Mouse (Mus musculus): ENCODE results near the gene Ces2h.
"Not testable (repeated sequence)": the region's sequence is repeated elsewhere in the genome, so short reads cannot be mapped to it uniquely, and the experiment has no call there.

Gene Ces2h

GRCm38 (mm10) chr8:105000586-105000985, at the start of gene Ces2h:
Gene Ces2h (plus strand): TSS chr8:105000853.
- DNase-seq (ENCODE audit: low spot score in 2 of 2), result no peak

- DNase-seq (ENCODE audit: low spot score in 2 of 2), result peak in 1 of 2 experiments; percentile 24
These were observed 39.1 kb upstream of the Ces2h start, which contains the start of gene Ces2g for GRCm38 (mm10) chr8:104961537-104961961. Gene Ces2g (plus strand): TSS chr8:104961718.

- DNase-seq (ENCODE audit: low spot score in 2 of 2), result no peak
These were observed 38.3 kb upstream of the Ces2h start for GRCm38 (mm10) chr8:104962229-104962901.

- DNase-seq (ENCODE audit: low spot score in 2 of 2), result no peak
These were observed 37.2 kb upstream of the Ces2h start for GRCm38 (mm10) chr8:104963375-104963894.

GRCm38 (mm10) chr8:104984126-104984525, 16.5 kb upstream of the Ces2h start:
- no peak for DNase-seq (ENCODE audit: low spot score in 2 of 2)

- DNase-seq (ENCODE audit: low spot score in 2 of 2), result no peak
These were observed 15.7 kb upstream of the Ces2h start for GRCm38 (mm10) chr8:104984942-104985341.

- DNase-seq (ENCODE audit: low spot score in 2 of 2), result no peak
These were observed 2.5 kb upstream of the Ces2h start for GRCm38 (mm10) chr8:104998191-104998590.

GRCm38 (mm10) chr8:104999183-104999582, 1.5 kb upstream of the Ces2h start:
- no peak for DNase-seq (ENCODE audit: low spot score in 2 of 2)

- DNase-seq (ENCODE audit: low spot score in 2 of 2), result no peak
These were observed 9.3 kb downstream of the Ces2h start for GRCm38 (mm10) chr8:105010000-105010399.

GRCm38 (mm10) chr8:105011136-105011535, 10.5 kb downstream of the Ces2h start:
- DNase-seq (ENCODE audit: low spot score in 2 of 2), result peak in 1 of 2 experiments; percentile 55

GRCm38 (mm10) chr8:105014391-105014790, 13.7 kb downstream of the Ces2h start:
- peak in 1 of 2 experiments; percentile 50 for DNase-seq (ENCODE audit: low spot score in 2 of 2)

- DNase-seq (ENCODE audit: low spot score in 2 of 2), result peak in 1 of 2 experiments; percentile 28
These were observed 21.3 kb downstream of the Ces2h start for GRCm38 (mm10) chr8:105021954-105022353.

- DNase-seq (ENCODE audit: low spot score in 2 of 2), result peak in 1 of 2 experiments; percentile 19
These were observed 22.4 kb downstream of the Ces2h start for GRCm38 (mm10) chr8:105023087-105023486.

GRCm38 (mm10) chr8:105025050-105025449, 24.4 kb downstream of the Ces2h start:
- peak in 1 of 2 experiments; percentile 43 for DNase-seq (ENCODE audit: low spot score in 2 of 2)

GRCm38 (mm10) chr8:105043510-105043909, 42.9 kb downstream of the Ces2h start:
- no peak for DNase-seq (ENCODE audit: low spot score in 2 of 2)

GRCm38 (mm10) chr8:105045824-105046401, 45.3 kb downstream of the Ces2h start:
- DNase-seq (ENCODE audit: low spot score in 2 of 2), result no peak

GRCm38 (mm10) chr8:105048371-105048854, 47.8 kb downstream of the Ces2h start, which contains the start of gene Ces3a:
Gene Ces3a (plus strand): TSS chr8:105048601.
- no peak for DNase-seq (ENCODE audit: low spot score in 2 of 2)

GRCm38 (mm10) chr8:105056211-105056610, 55.6 kb downstream of the Ces2h start:
- no peak for DNase-seq (ENCODE audit: low spot score in 2 of 2)

- no peak for DNase-seq (ENCODE audit: low spot score in 2 of 2)
These were observed 59.4 kb downstream of the Ces2h start for GRCm38 (mm10) chr8:105060056-105060455.

GRCm38 (mm10) chr8:105066761-105067160, 66.1 kb downstream of the Ces2h start:
- no peak for DNase-seq (ENCODE audit: low spot score in 2 of 2)

- DNase-seq (ENCODE audit: low spot score in 2 of 2), result not testable (repeated sequence)
These were observed 67.3 kb downstream of the Ces2h start for GRCm38 (mm10) chr8:105067905-105068304.

GRCm38 (mm10) chr8:105068971-105069370, 68.3 kb downstream of the Ces2h start:
- no peak for DNase-seq (ENCODE audit: low spot score in 2 of 2)
